Mouse (Mus musculus) forebrain, embryonic 16.5 days (tissue): ENCODE measurements around the gene Mlst8. TPM values are rescaled to one million over a fixed set of nuclear protein-coding genes. Genes with fewer than 3 reads are reported as not detected.

Experiments
- ATAC-seq: fragments of 200-750 bp; cut with Nextera tagmentation; 2 replicates; pipeline ENCODE4 v1.8.0; 2017; ENCODE audit warnings: mild to moderate bottlenecking, moderate library complexity
- H3K27ac ChIP-seq: fragments of 300-500 bp; sonication (generic); 2 replicates; pipeline ENCODE4 v1.5.1; 2014; ENCODE audit warnings: low read length, control low read depth
- H3K27me3 ChIP-seq: fragments of 300-500 bp; sonication (generic); replicated peaks from 2 replicates; pipeline ENCODE4 v1.6.1; 2014; ENCODE audit warnings: low read length; ENCODE audit not compliant: control insufficient read depth, insufficient read depth
- H3K36me3 ChIP-seq: fragments of 300-500 bp; sonication (generic); 2 replicates; pipeline ENCODE4 v1.6.1; 2014; ENCODE audit not compliant: control insufficient read depth, insufficient read depth
- H3K4me1 ChIP-seq: fragments of 300-500 bp; sonication (generic); replicated peaks from 2 replicates; pipeline ENCODE4 v1.6.1; 2014; ENCODE audit warnings: low read length; ENCODE audit not compliant: control insufficient read depth, insufficient read depth
- H3K4me2 ChIP-seq: fragments of 300-500 bp; sonication (generic); 2 replicates; pipeline ENCODE4 v1.6.1; 2014; ENCODE audit warnings: mild to moderate bottlenecking, low read length, control low read depth
- H3K4me3 ChIP-seq: fragments of 300-500 bp; sonication (generic); replicated peaks from 2 replicates; pipeline ENCODE4 v1.5.1; 2014; ENCODE audit warnings: mild to moderate bottlenecking, low read length, control low read depth
- H3K9ac ChIP-seq: fragments of 300-500 bp; sonication (generic); replicated peaks from 2 replicates; pipeline ENCODE4 v1.6.1; 2014; ENCODE audit warnings: low read depth, low read length, control low read depth
- H3K9me3 ChIP-seq: fragments of 300-500 bp; sonication (generic); 2 replicates; pipeline ENCODE4 v1.6.1; 2016; ENCODE audit warnings: low read length; ENCODE audit not compliant: control insufficient read depth
- WGBS: fragments of 180-500 bp; shearing (Covaris S2); extraction: QIAGEN DNeasy Blood & Tissue Kit; methylation state at CpG from one replicate; pipeline ENCODE4 v1.1.7; 2014; 5-methylcytosine and 5-hydroxymethylcytosine counted together
- polyA plus RNA-seq: library from polyadenylated mRNA; unstranded; fragments of >200 nt; fragmentation: Nextera tagmentation; extraction: Ambion mirVana; gene quantifications from 2 replicates; pipeline ENCODE4 v1.2.1, GENCODE M21; 2015

Gene Mlst8
- polyA plus RNA-seq, 1 experiment from 2014 or later: 38.9 TPM

- H3K9ac ChIP-seq: no peak overlapping the region
- no peak overlapping the region for H3K4me3 ChIP-seq
- H3K4me1 ChIP-seq: peaks cover 15% of the 10 kb centered on the region
- no peak overlapping the region for H3K4me2 ChIP-seq
- ATAC-seq: no peak
- H3K9me3 ChIP-seq: no peaks in the 10 kb centered on the region
- 45% methylated on average over 3 of the region's 3 CpGs for WGBS
- H3K36me3 ChIP-seq: peaks cover 9% of the 10 kb centered on the region
- H3K27me3 ChIP-seq: no peaks in the 10 kb centered on the region
- H3K27ac ChIP-seq: no peak overlapping the region
These were observed 1.4 kb upstream of the Mlst8 start for GRCm38 (mm10) chr17:24480201-24480826.

GRCm38 (mm10) chr17:24479431-24479830 is 553 bp upstream of the Mlst8 start:
- Histone ChIP-seq H3K9me3 (no peaks in the 10 kb centered on the region), H3K4me2 (peak overlapping the region; percentile 48), H3K4me3 (peak overlapping the region; percentile 79), H3K4me1 (peaks cover 12% of the 10 kb centered on the region), H3K27me3 (no peaks in the 10 kb centered on the region), H3K36me3 (peaks cover 9% of the 10 kb centered on the region), H3K27ac (no peak overlapping the region; the same call in 1 of the 2 replicates), H3K9ac (no peak overlapping the region)
- no peak for ATAC-seq
- WGBS: 24% methylated on average over 1 of the region's 1 CpGs

- no peak overlapping the region; the same call in 1 of the 2 replicates for H3K27ac ChIP-seq
- WGBS: 51% methylated on average over 11 of the region's 11 CpGs
- peaks cover 12% of the 10 kb centered on the region for H3K4me1 ChIP-seq
These were observed 785 bp downstream of the Mlst8 start for GRCm38 (mm10) chr17:24477985-24478600.

GRCm38 (mm10) chr17:24477053-24477984 is 1.6 kb downstream of the Mlst8 start:
- no peak for ATAC-seq
- H3K36me3 ChIP-seq: peaks cover 9% of the 10 kb centered on the region
- H3K4me3 ChIP-seq: no peak overlapping the region
- peaks cover 18% of the 10 kb centered on the region for H3K4me1 ChIP-seq
- no peaks in the 10 kb centered on the region for H3K27me3 ChIP-seq
- no peaks in the 10 kb centered on the region for H3K9me3 ChIP-seq
- 91% methylated on average over 20 of the region's 20 CpGs for WGBS
- H3K27ac ChIP-seq: no peak overlapping the region
- no peak overlapping the region for H3K4me2 ChIP-seq
- H3K9ac ChIP-seq: no peak overlapping the region

More at GRCm38 (mm10) chr17:24477985-24478600, 785 bp downstream of the Mlst8 start:
- Histone ChIP-seq H3K9ac (peak overlapping the region; percentile 93), H3K36me3 (peaks cover 9% of the 10 kb centered on the region), H3K27me3 (no peaks in the 10 kb centered on the region), H3K4me3 (peak overlapping the region; percentile 79), H3K4me2 (peak overlapping the region; percentile 76), H3K9me3 (no peaks in the 10 kb centered on the region)
- peak; percentile 13 for ATAC-seq

- 90% methylated on average over 10 of the region's 10 CpGs for WGBS
These were observed 2.7 kb downstream of the Mlst8 start for GRCm38 (mm10) chr17:24476022-24476776.

GRCm38 (mm10) chr17:24475586-24475985 is 3.3 kb downstream of the Mlst8 start:
- H3K9me3 ChIP-seq: no peaks in the 10 kb centered on the region
- H3K4me3 ChIP-seq: no peak overlapping the region
- no peak overlapping the region for H3K4me2 ChIP-seq
- peaks cover 9% of the 10 kb centered on the region for H3K36me3 ChIP-seq
- H3K27me3 ChIP-seq: no peaks in the 10 kb centered on the region
- H3K27ac ChIP-seq: no peak overlapping the region
- no peak for ATAC-seq
- 90% methylated on average over 6 of the region's 6 CpGs for WGBS
- H3K4me1 ChIP-seq: peaks cover 35% of the 10 kb centered on the region
- H3K9ac ChIP-seq: no peak overlapping the region

More at GRCm38 (mm10) chr17:24476022-24476776, 2.7 kb downstream of the Mlst8 start:
- Histone ChIP-seq H3K4me2 (no peak overlapping the region), H3K4me3 (no peak overlapping the region), H3K27ac (no peak overlapping the region), H3K9ac (no peak overlapping the region), H3K4me1 (peaks cover 29% of the 10 kb centered on the region), H3K9me3 (no peaks in the 10 kb centered on the region), H3K36me3 (peaks cover 9% of the 10 kb centered on the region), H3K27me3 (no peaks in the 10 kb centered on the region)
- ATAC-seq: no peak

GRCm38 (mm10) chr17:24474557-24474956 is 4.3 kb downstream of the Mlst8 start:
- WGBS: 88% methylated on average over 5 of the region's 5 CpGs
- H3K4me3 ChIP-seq: no peak overlapping the region
- no peak for ATAC-seq
- H3K9ac ChIP-seq: no peak overlapping the region
- H3K4me1 ChIP-seq: peaks cover 38% of the 10 kb centered on the region
- no peak overlapping the region for H3K4me2 ChIP-seq
- H3K27me3 ChIP-seq: no peaks in the 10 kb centered on the region
- peaks cover 9% of the 10 kb centered on the region for H3K36me3 ChIP-seq
- no peak overlapping the region for H3K27ac ChIP-seq
- no peaks in the 10 kb centered on the region for H3K9me3 ChIP-seq

- Histone ChIP-seq H3K9ac (no peak within 1 kb of the TSS), H3K27ac (no peak within 1 kb of the TSS), H3K4me2 (no peak within 1 kb of the TSS), H3K4me1 (peaks cover 36% of the 10 kb centered on the region), H3K9me3 (no peaks in the 10 kb centered on the region), H3K36me3 (peaks cover 9% of the 10 kb centered on the region), H3K27me3 (no peaks in the 10 kb centered on the region), H3K4me3 (no peak within 1 kb of the TSS)
- 83% methylated on average over 6 of the region's 6 CpGs for WGBS
- ATAC-seq: no peak
These were observed 5.1 kb downstream of the Mlst8 start, which contains the start of gene Bricd5 for GRCm38 (mm10) chr17:24473612-24474275. TSS of gene Bricd5 (plus strand) at chr17:24473884.
